Mouse (Mus musculus) heart, postnatal 0 days (tissue): Measurements from ENCODE around the gene Fbxo27. TPM values are rescaled to one million over a fixed set of nuclear protein-coding genes. Genes with fewer than 3 reads are reported as not detected.

Experiments
- ATAC-seq: fragments of 200-750 bp; cut with Nextera tagmentation; 2 replicates; pipeline ENCODE4 v1.8.0; 2017; ENCODE audit warnings: low read depth, moderate number of reproducible peaks, moderate library complexity; ENCODE audit not compliant: insufficient read depth
- DNase-seq: peaks from one replicate; pipeline ENCODE4 v3.0.0-alpha.2; 2016; ENCODE audit warnings: low spot score
- H3K27ac ChIP-seq: fragments of 300-500 bp; sonication (generic); 2 replicates; pipeline ENCODE4 v1.5.1; 2014; ENCODE audit warnings: low read depth, mild to moderate bottlenecking
- H3K27me3 ChIP-seq: fragments of 300-500 bp; sonication (generic); 2 replicates; pipeline ENCODE4 v1.6.1; 2014; ENCODE audit warnings: low read length, mixed read lengths; ENCODE audit not compliant: control insufficient read depth, insufficient read depth
- H3K36me3 ChIP-seq: fragments of 300-500 bp; sonication (generic); replicated peaks from 2 replicates; pipeline ENCODE4 v1.6.1; 2014; ENCODE audit warnings: low read length, mixed read lengths; ENCODE audit not compliant: control insufficient read depth, insufficient read depth
- H3K4me1 ChIP-seq: fragments of 300-500 bp; sonication (generic); 2 replicates; pipeline ENCODE4 v1.6.1; 2014; ENCODE audit warnings: antibody characterized with exemption; ENCODE audit not compliant: control insufficient read depth, insufficient read depth
- H3K4me2 ChIP-seq: fragments of 300-500 bp; sonication (generic); 2 replicates; pipeline ENCODE4 v1.6.1; 2014; ENCODE audit warnings: low read depth, mild to moderate bottlenecking, low read length, moderate library complexity
- H3K4me3 ChIP-seq: fragments of 300-500 bp; sonication (generic); 2 replicates; pipeline ENCODE4 v1.5.1; 2014; ENCODE audit warnings: low read depth, low read length
- H3K9ac ChIP-seq: fragments of 300-500 bp; sonication (generic); replicated peaks from 2 replicates; pipeline ENCODE4 v1.6.1; 2014; ENCODE audit warnings: low read depth, low read length, mixed read lengths
- H3K9me3 ChIP-seq: fragments of 300-500 bp; sonication (generic); replicated peaks from 2 replicates; pipeline ENCODE4 v1.6.1; 2016; ENCODE audit warnings: low read length; ENCODE audit not compliant: control insufficient read depth
- CTCF ChIP-seq: IDR thresholded peaks from 2 replicates; pipeline ENCODE4 v1.5.1; 2016; ENCODE audit warnings: antibody characterized with exemption, control low read depth, low read depth
- EP300 ChIP-seq: IDR thresholded peaks from 2 replicates; pipeline ENCODE4 v1.6.1; 2016; ENCODE audit warnings: antibody characterized with exemption, low read depth
- WGBS: fragments of 180-500 bp; shearing (Covaris S2); extraction: QIAGEN DNeasy Blood & Tissue Kit; methylation state at CpG from one replicate; pipeline ENCODE4 v1.1.7; 2014; 5-methylcytosine and 5-hydroxymethylcytosine counted together
- polyA plus RNA-seq: library from polyadenylated mRNA; unstranded; fragments of >200 nt; fragmentation: Nextera tagmentation; extraction: Ambion mirVana; gene quantifications from 2 replicates; pipeline ENCODE4 v1.2.1, GENCODE M21; 2015
- total RNA-seq: library from RNA; depleted of rRNA; stranded (reverse); fragments of >200 nt; gene quantifications from 2 replicates; pipeline ENCODE4 v1.2.3, GENCODE M21; 2014; ENCODE audit warnings: low replicate concordance

Gene Fbxo27
- total and polyA plus RNA-seq, 2 experiments from 2014 or later = 0.73 to 1.7 TPM

DNA sequence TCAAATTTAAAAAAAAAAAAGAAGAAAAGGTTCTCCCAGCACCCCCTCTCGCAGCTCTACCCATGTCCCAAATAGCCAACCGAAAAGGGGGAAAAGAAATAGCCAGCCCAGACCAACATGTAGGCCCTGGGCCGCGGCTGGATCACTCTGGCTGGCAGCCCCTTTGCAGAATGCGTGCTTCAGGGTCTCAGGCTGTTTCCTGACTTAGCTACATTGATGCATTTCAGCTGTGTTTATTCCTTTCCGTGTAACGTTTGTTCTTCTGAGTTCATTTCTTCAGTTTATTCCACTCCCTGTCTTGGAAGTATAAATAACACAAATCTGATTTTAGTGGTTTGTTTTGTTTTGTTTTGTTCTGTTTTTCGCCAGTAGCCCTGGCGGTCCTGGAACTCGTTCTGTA is 25.1 kb downstream of the Fbxo27 start:
- ATAC-seq (no peak), DNase-seq (no peak)
- no peak overlapping the region for H3K4me3 ChIP-seq
- no peak overlapping the region for H3K9ac ChIP-seq
- TF ChIP-seq EP300 = no peak
- TF ChIP-seq CTCF = no peak
- no peaks in the 10 kb centered on the region for H3K36me3 ChIP-seq
- H3K27me3 ChIP-seq = no peaks in the 10 kb centered on the region
- H3K4me1 ChIP-seq = no peaks in the 10 kb centered on the region
- H3K27ac ChIP-seq = no peak overlapping the region
- no peaks in the 10 kb centered on the region for H3K9me3 ChIP-seq
- no peak overlapping the region for H3K4me2 ChIP-seq
- 84% methylated on average over 10 of the region's 10 CpGs for WGBS

DNA sequence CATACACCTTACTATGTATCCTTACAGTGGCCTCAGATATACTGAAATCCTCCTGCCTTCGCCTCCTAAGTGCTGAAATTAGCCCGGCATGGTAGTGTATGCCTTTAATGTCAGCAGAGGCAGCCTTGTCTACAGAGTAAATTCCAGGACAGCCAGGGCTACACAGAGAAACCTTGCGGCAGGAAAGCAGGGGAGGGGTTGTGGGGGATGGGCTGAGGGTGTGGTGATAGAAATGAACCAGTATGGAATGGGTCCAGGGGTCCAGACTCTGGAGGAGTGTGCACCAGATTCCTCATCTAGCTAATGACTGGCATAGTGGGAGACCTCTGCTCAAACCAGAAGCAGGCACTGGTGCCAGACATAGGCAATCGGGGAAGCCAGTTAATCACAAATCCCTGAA is 26.5 kb downstream of the Fbxo27 start:
- Histone ChIP-seq H3K27ac (no peak overlapping the region), H3K9me3 (no peaks in the 10 kb centered on the region), H3K4me3 (no peak overlapping the region), H3K9ac (no peak overlapping the region), H3K4me2 (no peak overlapping the region), H3K36me3 (no peaks in the 10 kb centered on the region), H3K27me3 (no peaks in the 10 kb centered on the region), H3K4me1 (no peaks in the 10 kb centered on the region)
- TF ChIP-seq CTCF (no peak), EP300 (no peak)
- WGBS = 32% methylated on average over 4 of the region's 4 CpGs
- ATAC-seq = no peak
- DNase-seq = no peak

DNA sequence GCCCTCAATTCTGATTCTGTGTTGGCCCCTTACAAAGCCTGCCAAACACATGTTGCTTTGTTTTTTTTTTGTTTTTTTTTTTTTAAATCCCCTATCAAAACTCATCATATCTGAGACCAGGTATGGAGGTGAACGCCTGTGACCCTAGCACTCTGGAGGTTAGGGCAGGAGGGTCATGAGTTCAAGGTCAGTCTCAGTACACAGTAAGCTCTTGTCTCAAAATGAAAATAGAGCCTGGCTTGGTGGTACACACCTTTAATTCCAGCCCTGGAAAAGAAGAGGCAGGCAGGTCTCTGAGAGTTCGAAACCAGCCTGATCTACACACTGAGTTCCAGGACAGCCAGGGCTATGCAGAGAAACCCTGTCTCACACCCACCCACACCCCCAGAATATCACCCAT is 27.0 kb downstream of the Fbxo27 start:
- no peaks in the 10 kb centered on the region for H3K9me3 ChIP-seq

DNA sequence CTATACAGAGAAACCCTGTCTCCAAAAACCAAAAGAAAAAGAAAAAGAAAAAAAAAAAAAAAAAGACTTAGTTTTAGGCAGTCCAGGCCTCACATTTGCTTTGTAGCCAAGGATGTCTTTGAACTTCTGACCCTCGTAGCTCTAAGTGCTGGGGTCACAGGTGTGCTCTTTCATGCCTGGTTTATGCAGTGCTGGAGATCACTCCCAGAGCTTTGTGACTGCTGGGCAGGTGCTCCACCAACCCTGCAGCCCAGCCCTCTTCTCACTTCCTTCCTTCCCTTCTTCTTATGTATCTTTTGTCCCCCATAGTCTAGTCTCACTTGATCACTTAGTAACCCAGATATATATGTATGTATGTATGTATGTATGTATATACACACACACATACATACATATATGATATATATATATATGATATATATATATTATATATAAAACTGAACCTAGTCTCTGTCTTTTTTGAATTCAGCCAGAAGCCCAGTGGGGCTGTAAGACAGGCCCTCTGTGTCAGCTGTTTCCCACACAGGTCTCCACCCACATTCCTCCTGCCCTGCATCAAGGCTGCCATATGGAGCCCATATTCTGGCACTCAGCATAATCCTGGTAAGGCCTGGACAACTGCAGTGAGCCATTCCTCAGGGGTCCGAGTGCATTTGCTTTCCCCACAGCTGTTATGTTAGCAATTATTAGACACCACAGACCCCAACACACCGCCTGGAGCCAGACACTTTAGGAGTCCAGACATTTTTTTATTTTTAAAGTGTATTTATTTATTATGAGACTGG is 28.3 kb downstream of the Fbxo27 start:
- Histone ChIP-seq H3K4me1 (no peaks in the 10 kb centered on the region), H3K36me3 (no peaks in the 10 kb centered on the region), H3K4me2 (no peak overlapping the region), H3K27ac (no peak overlapping the region), H3K9me3 (no peaks in the 10 kb centered on the region), H3K9ac (no peak overlapping the region), H3K27me3 (no peaks in the 10 kb centered on the region), H3K4me3 (no peak overlapping the region)
- ATAC-seq = no peak
- TF ChIP-seq CTCF = no peak
- TF ChIP-seq EP300 = no peak
- DNase-seq = no peak
- WGBS = 78% methylated on average over 3 of the region's 3 CpGs

More for the DNA sequence above, 27.0 kb downstream of the Fbxo27 start:
- H3K4me2 ChIP-seq = no peak overlapping the region
- DNase-seq (no peak), ATAC-seq (no peak)
- H3K4me3 ChIP-seq = no peak overlapping the region
- no peak overlapping the region for H3K9ac ChIP-seq
- no peak overlapping the region for H3K27ac ChIP-seq
- H3K36me3 ChIP-seq = no peaks in the 10 kb centered on the region
- WGBS = 67% methylated on average over 2 of the region's 2 CpGs
- TF ChIP-seq CTCF = no peak
- TF ChIP-seq EP300 = no peak
- H3K27me3 ChIP-seq = no peaks in the 10 kb centered on the region
- no peaks in the 10 kb centered on the region for H3K4me1 ChIP-seq

DNA sequence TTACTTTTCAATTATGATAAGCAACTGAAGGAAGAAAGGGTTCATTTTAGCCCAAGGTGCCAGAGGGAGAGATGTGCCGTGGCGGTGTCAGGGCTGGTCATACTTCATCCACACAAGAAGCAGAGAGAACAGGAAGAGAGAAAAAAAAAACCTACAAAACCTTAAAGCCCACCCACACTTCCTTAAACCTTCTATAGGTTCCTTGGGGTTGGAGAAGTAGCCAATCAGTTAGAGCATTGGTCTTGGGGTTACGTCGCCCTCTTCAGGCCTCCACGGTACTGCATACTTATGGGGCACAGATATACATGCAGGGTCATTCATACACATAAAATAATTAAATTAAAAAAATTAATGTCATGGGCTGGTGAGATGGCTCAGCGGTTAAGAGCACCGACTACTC is 29.4 kb downstream of the Fbxo27 start:
- Histone ChIP-seq H3K4me1 (no peaks in the 10 kb centered on the region), H3K27me3 (no peaks in the 10 kb centered on the region), H3K27ac (no peak overlapping the region), H3K9me3 (no peaks in the 10 kb centered on the region), H3K4me2 (no peak overlapping the region), H3K4me3 (no peak overlapping the region), H3K36me3 (no peaks in the 10 kb centered on the region), H3K9ac (no peak overlapping the region)
- DNase-seq = no peak
- TF ChIP-seq CTCF = no peak
- TF ChIP-seq EP300 = no peak
- WGBS = 93% methylated on average over 7 of the region's 7 CpGs
- no peak for ATAC-seq

DNA sequence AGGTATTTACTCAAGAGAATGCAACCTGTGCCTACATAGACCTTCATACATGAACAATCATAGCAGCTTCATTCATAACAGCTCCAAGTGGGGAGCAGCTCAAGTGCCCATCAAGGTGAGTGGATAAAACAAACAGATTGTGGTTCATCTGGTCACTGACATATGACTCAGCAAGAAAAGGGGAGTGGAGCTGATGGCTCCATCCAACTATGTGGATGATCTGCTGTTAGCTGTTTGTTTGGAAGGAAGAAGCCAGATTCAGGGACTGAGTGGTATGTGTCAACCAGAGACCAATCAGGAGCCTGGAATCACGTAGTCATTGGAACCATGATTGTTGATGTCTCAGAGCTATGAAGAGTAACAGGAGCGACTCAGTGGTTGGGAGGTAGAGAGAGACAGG is 32.0 kb downstream of the Fbxo27 start:
- H3K27me3 ChIP-seq = no peaks in the 10 kb centered on the region
- no peaks in the 10 kb centered on the region for H3K9me3 ChIP-seq
- no peak for ATAC-seq
- H3K36me3 ChIP-seq = no peaks in the 10 kb centered on the region
- DNase-seq = no peak
- no peak overlapping the region for H3K9ac ChIP-seq
- no peak overlapping the region for H3K4me2 ChIP-seq
- TF ChIP-seq CTCF (no peak), EP300 (no peak)
- H3K4me3 ChIP-seq = no peak overlapping the region
- WGBS = 93% methylated on average over 2 of the region's 2 CpGs
- H3K27ac ChIP-seq = no peak overlapping the region
- no peaks in the 10 kb centered on the region for H3K4me1 ChIP-seq
